Mouse (Mus musculus): Measurements from ENCODE around the gene Mbtps2. TPM values are rescaled to one million over a fixed set of nuclear protein-coding genes. Genes with fewer than 3 reads are reported as not detected.

Gene Mbtps2
- total and polyA plus RNA-seq, 3 experiments, result 9.0 to 16.0 (median 12.5) TPM

DNA sequence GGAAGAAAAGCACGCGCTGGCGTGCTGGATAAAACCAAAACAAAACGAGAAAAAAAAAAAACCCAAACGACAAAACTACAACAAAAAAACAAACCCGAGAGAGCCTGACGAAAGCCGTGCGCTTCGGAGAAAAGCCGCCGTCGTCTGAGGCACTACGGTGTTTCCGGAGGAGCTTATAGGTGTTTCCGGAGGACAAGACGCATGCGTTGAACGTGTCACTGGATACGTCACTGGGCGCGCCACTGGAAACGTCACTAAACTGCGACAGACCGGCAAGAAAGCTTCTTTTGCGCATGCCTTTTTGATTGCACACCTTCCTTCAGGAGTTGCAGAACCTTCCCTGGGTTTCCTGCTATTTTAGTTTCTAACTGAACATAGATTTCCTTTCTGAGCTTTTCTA lies 29.7 kb downstream of the Mbtps2 start, which contains the start of gene Yy2:
TSS of gene Yy2 (minus strand) at position 146 of the 400 bp plus-strand sequence.
- intact Hi-C loops (cut with DNase I), result no loop called here
- no peaks in the 10 kb centered on the region for H3K79me2 ChIP-seq (replicated peaks; ENCODE audit: control insufficient read depth, insufficient read depth, low read length)
- H3K27me3 ChIP-seq (ENCODE audit: control insufficient read depth, insufficient read depth, low read length), result no peaks in the 10 kb centered on the region
- 88% methylated on average over 26 of the region's 26 CpGs for WGBS
- TF ChIP-seq EP300 (IDR thresholded peaks at IDR 0.05; ENCODE audit: insufficient read depth, low read depth, low read length), result no peak
- TF ChIP-seq CTCF (IDR thresholded peaks at IDR 0.05), result no peak
- TF ChIP-seq POLR2A (IDR thresholded peaks at IDR 0.05; ENCODE audit: insufficient read depth, low read depth, low read length), result no peak
- DNase-seq, result no peak
- no peaks in the 10 kb centered on the region for H3K4me1 ChIP-seq (ENCODE audit: control insufficient read depth, insufficient read depth, low read length)
- no peak within 1 kb of the TSS for H3K4me3 ChIP-seq
- H3K36me3 ChIP-seq (ENCODE audit: control insufficient read depth, insufficient read depth, low read length), result no peaks in the 10 kb centered on the region
- no peak within 1 kb of the TSS for H3K27ac ChIP-seq
- no peak within 1 kb of the TSS for H3K9ac ChIP-seq (ENCODE audit: low read depth, low read length)

DNA sequence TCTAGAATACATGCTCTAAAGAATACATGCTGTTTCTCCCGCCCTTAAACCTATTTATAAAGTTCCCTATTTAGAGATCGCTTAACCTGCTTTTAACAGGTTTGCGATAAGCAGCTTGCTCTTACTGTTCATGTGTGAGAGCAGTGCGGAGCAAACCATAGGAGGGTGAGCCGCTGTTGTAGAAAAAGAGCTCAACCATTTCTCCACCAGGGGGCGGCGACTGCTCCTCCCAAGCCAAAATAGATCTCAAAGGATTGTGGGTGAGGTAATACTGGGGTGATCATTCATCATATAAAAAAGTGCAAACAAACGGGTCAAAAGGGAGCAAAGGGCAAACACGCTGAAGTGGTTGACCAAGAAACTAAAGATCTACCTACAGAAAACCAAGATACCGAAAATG lies 34.7 kb downstream of the Mbtps2 start:
- Histone ChIP-seq H3K9ac (ENCODE audit: low read depth, low read length) (no peak overlapping the region), H3K27me3 (ENCODE audit: control insufficient read depth, insufficient read depth, low read length) (no peaks in the 10 kb centered on the region), H3K4me1 (ENCODE audit: control insufficient read depth, insufficient read depth, low read length) (no peaks in the 10 kb centered on the region), H3K27ac (no peak overlapping the region), H3K79me2 (replicated peaks; ENCODE audit: control insufficient read depth, insufficient read depth, low read length) (no peaks in the 10 kb centered on the region), H3K36me3 (ENCODE audit: control insufficient read depth, insufficient read depth, low read length) (no peaks in the 10 kb centered on the region), H3K4me3 (no peak overlapping the region)
- 75% methylated on average over 10 of the region's 10 CpGs for WGBS
- intact Hi-C loops (cut with DNase I), result loop anchor here (1.0 to 5.0 kb wide), 2 partner anchors 34 to 81 kb away; partner anchors contain the start of gene Mbtps2
- peak in 1 of 2 experiments; percentile 2 for DNase-seq
- TF ChIP-seq CTCF (IDR thresholded peaks at IDR 0.05) (peak; percentile 60), EP300 (IDR thresholded peaks at IDR 0.05; ENCODE audit: insufficient read depth, low read depth, low read length) (no peak)

DNA sequence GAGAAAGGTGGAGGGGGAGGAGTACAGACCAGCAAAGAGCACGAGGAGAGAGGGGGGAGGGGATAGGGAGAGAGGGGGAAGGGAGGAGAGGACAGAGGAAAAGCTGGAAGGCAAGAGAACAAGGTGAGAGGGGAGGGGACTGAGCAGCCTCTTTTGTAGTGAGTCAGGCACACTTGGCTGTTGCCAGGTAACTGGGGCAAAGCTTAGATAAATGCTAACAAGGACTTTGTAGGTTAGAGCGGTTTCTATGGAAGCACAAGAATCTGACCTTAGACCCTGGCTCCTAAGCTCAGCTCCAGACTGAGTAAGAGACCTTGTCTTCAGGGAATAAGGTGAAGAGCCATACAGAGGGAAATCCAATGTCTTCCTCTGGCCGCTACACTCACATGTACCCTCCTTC lies 51.4 kb downstream of the Mbtps2 start:
- intact Hi-C loops (cut with DNase I), result no loop called here
- Histone ChIP-seq H3K27ac (no peak overlapping the region), H3K9ac (ENCODE audit: low read depth, low read length) (no peak overlapping the region), H3K4me1 (ENCODE audit: control insufficient read depth, insufficient read depth, low read length) (no peaks in the 10 kb centered on the region), H3K4me3 (no peak overlapping the region), H3K79me2 (replicated peaks; ENCODE audit: control insufficient read depth, insufficient read depth, low read length) (no peaks in the 10 kb centered on the region), H3K36me3 (ENCODE audit: control insufficient read depth, insufficient read depth, low read length) (no peaks in the 10 kb centered on the region), H3K27me3 (ENCODE audit: control insufficient read depth, insufficient read depth, low read length) (no peaks in the 10 kb centered on the region)
- 29% methylated on average over 3 of the region's 3 CpGs for WGBS
- DNase-seq, result no peak
- TF ChIP-seq CTCF (IDR thresholded peaks at IDR 0.05), result no peak
- TF ChIP-seq POLR2A (IDR thresholded peaks at IDR 0.05; ENCODE audit: insufficient read depth, low read depth, low read length), result no peak
- no peak for TF ChIP-seq EP300 (IDR thresholded peaks at IDR 0.05; ENCODE audit: insufficient read depth, low read depth, low read length)

DNA sequence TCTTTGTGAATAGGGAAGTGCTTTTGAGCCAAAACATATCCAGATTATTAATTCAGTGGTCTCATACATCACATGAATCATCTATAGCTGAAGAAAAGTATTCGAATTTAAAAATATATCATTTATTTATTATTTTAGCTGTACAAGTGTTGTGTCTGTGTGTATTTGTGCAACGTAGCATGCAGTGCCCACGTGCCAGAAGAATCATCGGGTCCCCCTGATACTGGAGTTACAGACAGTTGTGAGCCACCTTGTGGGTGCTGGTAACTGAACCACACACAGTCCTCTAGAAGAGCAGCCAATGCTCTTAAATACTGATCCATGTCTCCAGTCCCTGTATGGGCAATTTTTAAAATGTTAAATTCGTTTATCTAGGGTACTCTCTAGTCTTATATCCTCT lies 92.1 kb downstream of the Mbtps2 start:
- no peaks in the 10 kb centered on the region for H3K27me3 ChIP-seq (ENCODE audit: control insufficient read depth, insufficient read depth, low read length)
- H3K27ac ChIP-seq, result no peak overlapping the region
- intact Hi-C loops (cut with DNase I), result no loop called here
- 41% methylated on average over 5 of the region's 5 CpGs for WGBS
- H3K79me2 ChIP-seq (replicated peaks; ENCODE audit: control insufficient read depth, insufficient read depth, low read length), result no peaks in the 10 kb centered on the region
- DNase-seq, result no peak
- H3K4me1 ChIP-seq (ENCODE audit: control insufficient read depth, insufficient read depth, low read length), result no peaks in the 10 kb centered on the region
- H3K9ac ChIP-seq (ENCODE audit: low read depth, low read length), result no peak overlapping the region
- no peak overlapping the region for H3K4me3 ChIP-seq
- TF ChIP-seq CTCF (IDR thresholded peaks at IDR 0.05) (no peak), POLR2A (IDR thresholded peaks at IDR 0.05; ENCODE audit: insufficient read depth, low read depth, low read length) (no peak), EP300 (IDR thresholded peaks at IDR 0.05; ENCODE audit: insufficient read depth, low read depth, low read length) (no peak)
- H3K36me3 ChIP-seq (ENCODE audit: control insufficient read depth, insufficient read depth, low read length), result no peaks in the 10 kb centered on the region

DNA sequence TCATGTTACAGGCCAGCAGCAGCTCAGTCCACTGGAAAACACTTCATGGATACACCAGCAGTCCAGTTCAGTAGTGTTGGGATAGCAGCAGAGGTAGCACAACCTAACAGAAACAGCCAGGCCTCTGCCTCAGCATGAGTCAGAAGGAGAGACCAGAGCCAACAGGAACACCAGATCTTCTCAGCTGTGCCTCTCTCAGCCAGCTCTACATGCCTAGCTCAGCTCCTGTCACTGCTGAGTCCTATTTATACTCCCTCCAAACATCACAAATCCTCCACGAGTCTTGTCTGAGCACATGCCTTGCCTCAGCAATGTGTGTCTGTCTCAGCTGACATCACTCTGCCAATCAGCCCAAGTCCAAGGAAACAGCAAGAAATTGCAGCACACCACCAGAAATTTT lies 94.0 kb downstream of the Mbtps2 start:
- 50% methylated on average over 1 of the region's 1 CpGs for WGBS
- intact Hi-C loops (cut with DNase I), result no loop called here
- H3K36me3 ChIP-seq (ENCODE audit: control insufficient read depth, insufficient read depth, low read length), result no peaks in the 10 kb centered on the region

DNA sequence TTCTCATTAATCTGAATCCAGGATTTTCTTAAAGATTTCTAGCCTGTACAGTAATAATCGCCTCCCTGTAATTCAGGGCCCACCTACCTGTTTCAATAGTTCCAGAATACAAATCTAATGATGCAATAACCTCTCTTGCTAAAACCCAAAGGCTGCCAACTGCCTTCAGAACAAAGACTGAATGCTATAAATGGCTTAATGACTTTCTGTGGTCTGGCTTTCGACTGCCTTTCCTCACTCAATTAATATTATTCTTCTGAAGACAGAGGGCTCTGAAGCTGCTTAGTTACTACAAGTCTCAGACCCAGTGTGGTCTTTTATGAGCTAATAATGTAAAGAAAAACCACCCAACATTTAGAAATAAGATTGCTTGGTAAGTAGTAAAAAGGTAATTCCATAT lies 96.6 kb downstream of the Mbtps2 start:
- Histone ChIP-seq H3K4me3 (no peak overlapping the region), H3K36me3 (ENCODE audit: control insufficient read depth, insufficient read depth, low read length) (no peaks in the 10 kb centered on the region), H3K79me2 (replicated peaks; ENCODE audit: control insufficient read depth, insufficient read depth, low read length) (no peaks in the 10 kb centered on the region), H3K27ac (no peak overlapping the region), H3K27me3 (ENCODE audit: control insufficient read depth, insufficient read depth, low read length) (no peaks in the 10 kb centered on the region), H3K9ac (ENCODE audit: low read depth, low read length) (no peak overlapping the region), H3K4me1 (ENCODE audit: control insufficient read depth, insufficient read depth, low read length) (no peaks in the 10 kb centered on the region)
- TF ChIP-seq CTCF (IDR thresholded peaks at IDR 0.05) (no peak), POLR2A (IDR thresholded peaks at IDR 0.05; ENCODE audit: insufficient read depth, low read depth, low read length) (no peak), EP300 (IDR thresholded peaks at IDR 0.05; ENCODE audit: insufficient read depth, low read depth, low read length) (no peak)
- 63% methylated on average over 2 of the region's 2 CpGs for whole genome bisulfite sequencing
- DNase-seq, result no peak
- intact Hi-C loops (cut with DNase I), result no loop called here

More for the DNA sequence above, 94.0 kb downstream of the Mbtps2 start:
- H3K4me1 ChIP-seq (ENCODE audit: control insufficient read depth, insufficient read depth, low read length), result no peaks in the 10 kb centered on the region
- no peak overlapping the region for H3K4me3 ChIP-seq
- H3K27ac ChIP-seq, result no peak overlapping the region
- no peaks in the 10 kb centered on the region for H3K27me3 ChIP-seq (ENCODE audit: control insufficient read depth, insufficient read depth, low read length)
- TF ChIP-seq POLR2A (IDR thresholded peaks at IDR 0.05; ENCODE audit: insufficient read depth, low read depth, low read length) (no peak), EP300 (IDR thresholded peaks at IDR 0.05; ENCODE audit: insufficient read depth, low read depth, low read length) (no peak), CTCF (IDR thresholded peaks at IDR 0.05) (no peak)
- DNase-seq, result no peak
- H3K9ac ChIP-seq (ENCODE audit: low read depth, low read length), result no peak overlapping the region
- H3K79me2 ChIP-seq (replicated peaks; ENCODE audit: control insufficient read depth, insufficient read depth, low read length), result no peaks in the 10 kb centered on the region
